Mouse (Mus musculus) kidney, adult 2 months (tissue): ENCODE results near the gene Mrpl35. TPM values are rescaled to one million over a fixed set of nuclear protein-coding genes. Genes with fewer than 3 reads are reported as not detected.

Experiments used
- DNase-seq: peaks from one replicate; pipeline ENCODE4 v3.0.0; 2021
- H3K27ac ChIP-seq: fragments of 200-500 bp; 2 replicates; pipeline ENCODE4 v1.5.1; 2012; ENCODE audit warnings: low read depth, low read length, control low read depth, inconsistent platforms; ENCODE audit not compliant: insufficient read depth
- H3K27me3 ChIP-seq: fragments of 200-500 bp; replicated peaks from 2 replicates; pipeline ENCODE4 v1.6.1; 2012; ENCODE audit warnings: mild to moderate bottlenecking, moderate library complexity, low read length, inconsistent platforms; ENCODE audit not compliant: control insufficient read depth, insufficient read depth
- H3K36me3 ChIP-seq: fragments of 200-500 bp; 2 replicates; pipeline ENCODE4 v1.6.1; 2012; ENCODE audit warnings: mild to moderate bottlenecking, moderate library complexity, low read length, inconsistent platforms; ENCODE audit not compliant: control insufficient read depth, insufficient read depth
- H3K4me1 ChIP-seq: fragments of 200-500 bp; 2 replicates; pipeline ENCODE4 v1.6.1; 2011; ENCODE audit warnings: low read length; ENCODE audit not compliant: control insufficient read depth, insufficient read depth
- H3K4me3 ChIP-seq: fragments of 200-500 bp; 2 replicates; pipeline ENCODE4 v1.5.1; 2011; ENCODE audit warnings: mild to moderate bottlenecking, low read depth, low read length, control low read depth; ENCODE audit not compliant: insufficient read depth
- CTCF ChIP-seq: fragments of 200-500 bp; conservative IDR thresholded peaks from 2 replicates; pipeline ENCODE4 v1.5.1; 2011; ENCODE audit warnings: low read depth, mild to moderate bottlenecking, control low read depth, low read length, moderate library complexity, mixed read lengths; ENCODE audit not compliant: insufficient read depth, insufficient read length
- POLR2A ChIP-seq: fragments of 200-500 bp; IDR thresholded peaks from one replicate; pipeline ENCODE4 v1.6.1; 2011; ENCODE audit warnings: low read depth, low read length, control low read depth
- WGBS: fragments of 180-500 bp; shearing (Covaris S2); methylation state at CpG from one replicate; pipeline ENCODE4 v1.1.7; 2018; 5-methylcytosine and 5-hydroxymethylcytosine counted together
- polyA plus RNA-seq: library from polyadenylated mRNA; depleted of rRNA; stranded (reverse); fragments of >200 nt; gene quantifications from 2 replicates; pipeline ENCODE4 v1.2.3, GENCODE M21; 2012

The Mrpl35 gene
- polyA plus RNA-seq, 1 experiment: 14.3 TPM

- H3K4me3 ChIP-seq: no peak overlapping the region
- no peak for TF ChIP-seq CTCF
- no peak for TF ChIP-seq POLR2A
- H3K36me3 ChIP-seq: no peaks in the 10 kb centered on the region
- no peak overlapping the region for H3K27ac ChIP-seq
- H3K4me1 ChIP-seq: no peaks in the 10 kb centered on the region
- DNase-seq: no peak
- WGBS: 73% methylated on average over 7 of the region's 7 CpGs
- no peaks in the 10 kb centered on the region for H3K27me3 ChIP-seq
Observed at GRCm38 (mm10) chr6:71801011-71801713, 25.6 kb downstream of the Mrpl35 start.

- Histone ChIP-seq H3K36me3 (no peaks in the 10 kb centered on the region), H3K27ac (no peak overlapping the region), H3K4me1 (no peaks in the 10 kb centered on the region), H3K27me3 (no peaks in the 10 kb centered on the region), H3K4me3 (no peak overlapping the region)
- 56% methylated on average over 3 of the region's 3 CpGs for WGBS
- no peak for DNase-seq
- TF ChIP-seq POLR2A (no peak), CTCF (no peak)
Observed at GRCm38 (mm10) chr6:71799391-71799790, 27.4 kb downstream of the Mrpl35 start.

- 89% methylated on average over 6 of the region's 6 CpGs for WGBS
- Histone ChIP-seq H3K4me3 (no peak overlapping the region), H3K27me3 (no peaks in the 10 kb centered on the region), H3K4me1 (no peaks in the 10 kb centered on the region), H3K36me3 (no peaks in the 10 kb centered on the region), H3K27ac (no peak overlapping the region)
- TF ChIP-seq CTCF: no peak
- no peak for TF ChIP-seq POLR2A
- no peak for DNase-seq
Observed at GRCm38 (mm10) chr6:71791771-71792170, 35.0 kb downstream of the Mrpl35 start.

DNA sequence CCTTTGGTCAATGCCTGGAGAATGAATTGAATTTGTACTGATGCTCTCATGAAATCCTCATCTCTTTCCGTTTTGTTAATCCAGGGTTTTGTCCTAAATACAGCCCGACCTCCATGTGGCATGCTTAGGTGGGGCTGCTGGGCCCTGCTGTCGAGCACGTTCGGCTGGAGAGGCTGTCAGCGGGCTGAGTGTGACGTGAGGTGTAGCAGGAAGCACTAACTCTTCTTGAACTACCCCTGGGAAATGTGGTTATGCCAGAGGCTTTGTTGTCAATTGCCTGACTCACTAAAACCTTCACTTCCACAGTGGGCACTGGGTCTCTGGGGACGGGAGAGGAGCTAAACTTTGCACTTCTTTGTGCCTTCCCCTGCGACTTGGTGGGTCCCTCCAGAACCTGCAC is 38.4 kb downstream of the Mrpl35 start:
- no peak for DNase-seq
- Histone ChIP-seq H3K27ac (no peak overlapping the region), H3K36me3 (no peaks in the 10 kb centered on the region), H3K4me1 (no peaks in the 10 kb centered on the region), H3K4me3 (no peak overlapping the region), H3K27me3 (no peaks in the 10 kb centered on the region)
- no peak for TF ChIP-seq CTCF
- TF ChIP-seq POLR2A: no peak
- WGBS: 61% methylated on average over 9 of the region's 9 CpGs

GRCm38 (mm10) chr6:71783165-71783564 is 43.6 kb downstream of the Mrpl35 start:
- Histone ChIP-seq H3K36me3 (no peaks in the 10 kb centered on the region), H3K27me3 (no peaks in the 10 kb centered on the region), H3K27ac (no peak overlapping the region), H3K4me3 (no peak overlapping the region), H3K4me1 (no peaks in the 10 kb centered on the region)
- no peak for DNase-seq
- no peak for TF ChIP-seq CTCF
- TF ChIP-seq POLR2A: no peak
- WGBS: 83% methylated on average over 5 of the region's 5 CpGs

GRCm38 (mm10) chr6:71780431-71780830 is 46.3 kb downstream of the Mrpl35 start:
- Histone ChIP-seq H3K4me3 (no peak overlapping the region), H3K36me3 (no peaks in the 10 kb centered on the region), H3K27me3 (no peaks in the 10 kb centered on the region), H3K27ac (no peak overlapping the region), H3K4me1 (no peaks in the 10 kb centered on the region)
- no peak for TF ChIP-seq CTCF
- TF ChIP-seq POLR2A: no peak
- WGBS: 81% methylated on average over 7 of the region's 7 CpGs
- no peak for DNase-seq

GRCm38 (mm10) chr6:71779831-71780230 is 46.9 kb downstream of the Mrpl35 start:
- no peaks in the 10 kb centered on the region for H3K27me3 ChIP-seq
- 67% methylated on average over 2 of the region's 2 CpGs for WGBS
- TF ChIP-seq POLR2A (no peak), CTCF (no peak)
- no peak overlapping the region for H3K27ac ChIP-seq
- no peaks in the 10 kb centered on the region for H3K36me3 ChIP-seq
- no peak for DNase-seq
- H3K4me1 ChIP-seq: no peaks in the 10 kb centered on the region
- no peak overlapping the region for H3K4me3 ChIP-seq
